Mouse (Mus musculus) erythroblast, adult 5-6 weeks (primary cell): Measurements from ENCODE around the gene Tut7. TPM values are rescaled to one million over a fixed set of nuclear protein-coding genes. Genes with fewer than 3 reads are reported as not detected.
"Not testable (repeated sequence)": the region's sequence is repeated elsewhere in the genome, so short reads cannot be mapped to it uniquely, and the experiment has no call there.

ENCODE experiments used
- ATAC-seq: replicated peaks from 2 replicates; pipeline ENCODE4 v1.8.0; 2016; ENCODE audit warnings: moderate number of reproducible peaks, mild to moderate bottlenecking, moderate TSS enrichment, inconsistent platforms; ENCODE audit not compliant: poor library complexity, low FRiP score, severe bottlenecking
- total RNA-seq, 2 experiments: library from RNA; stranded (forward) in 1 of 2; stranded (reverse) in 1 of 2; fragments of 150-400 nt in 1 of 2; fragments of 200-764, 138-1000 nt in 1 of 2; gene quantifications; 2 replicates each; pipeline versions ENCODE4 v1.2.3 to v1.2.4; 2015 to 2017; ENCODE audit warnings: low replicate concordance in 2 of 2

Gene Tut7
- 557 and 663 TPM in 2 replicates for total RNA-seq (2015; ENCODE audit: low replicate concordance)
- total RNA-seq (2017; ENCODE audit: low replicate concordance) = 973 and 1,053 TPM in 2 replicates

DNA sequence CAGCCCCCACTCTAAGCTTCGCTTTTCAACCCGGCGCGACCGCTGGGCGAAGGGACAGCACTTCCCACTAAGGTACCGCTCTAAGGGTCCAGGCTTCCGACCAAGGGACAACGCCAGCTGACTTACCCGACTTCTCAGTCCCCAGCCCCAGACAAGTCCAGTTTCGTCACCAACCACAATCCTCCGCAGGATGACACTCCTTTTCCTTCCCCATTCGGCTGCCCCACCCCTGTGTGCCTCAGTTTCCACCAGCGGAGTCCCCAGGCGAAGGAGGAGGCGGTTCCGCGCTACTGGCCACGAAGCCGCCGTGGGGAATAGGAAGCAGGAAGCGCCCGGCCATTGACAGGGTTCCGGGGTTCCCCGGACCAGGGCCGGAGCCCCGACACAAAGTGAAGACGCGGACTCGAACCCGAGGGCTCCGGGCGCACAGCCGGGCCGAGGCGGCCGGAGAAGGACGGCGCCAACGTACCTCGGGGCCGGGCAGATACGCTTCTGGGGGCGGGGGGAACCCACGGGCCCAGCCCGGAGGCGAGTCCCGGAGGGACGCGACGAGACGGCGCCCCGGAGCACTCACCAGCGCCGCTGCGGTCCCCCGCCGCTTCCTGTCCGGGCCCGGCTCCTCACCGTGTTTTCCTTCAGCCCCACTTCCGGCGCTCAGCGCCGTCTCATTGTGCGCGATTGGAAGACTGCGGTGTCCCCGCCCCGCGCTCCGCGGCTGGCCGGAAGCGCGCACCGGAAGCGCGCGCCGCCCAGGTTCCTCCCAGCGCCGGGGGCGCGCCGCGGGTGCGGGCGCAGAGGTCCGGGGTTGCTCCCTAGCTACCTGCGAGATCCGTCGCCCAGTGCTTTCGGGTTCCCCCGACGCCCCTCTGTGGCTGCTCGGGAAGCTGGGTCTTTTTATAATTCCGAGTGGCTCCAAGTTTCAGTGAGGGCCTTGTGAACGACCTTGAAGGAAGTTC lies at the start of gene Tut7:
Tut7 (minus strand) TSS at position 641 of the 956 bp plus-strand sequence.
- ATAC-seq = peak; percentile 79

DNA sequence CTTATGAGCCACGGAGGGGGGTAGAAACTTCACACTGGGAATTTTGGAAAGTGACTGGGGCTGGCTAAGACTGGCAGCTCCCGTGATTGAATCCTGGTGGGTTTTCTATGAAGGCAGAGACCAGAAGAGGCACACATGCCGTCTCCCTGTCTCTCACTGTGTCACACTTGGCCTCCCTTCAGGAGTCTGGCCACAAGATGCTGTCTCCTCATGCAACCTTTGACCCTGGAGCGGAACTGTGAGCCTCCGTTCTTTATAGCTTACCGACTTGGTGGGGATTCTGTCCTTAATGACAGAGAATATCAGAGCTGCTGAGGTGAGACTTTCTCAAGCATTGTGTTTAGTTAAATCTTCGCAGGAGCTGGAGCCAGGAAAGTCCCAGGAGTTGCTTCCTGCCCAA lies 49.5 kb upstream of the Tut7 start:
- no peak for ATAC-seq

DNA sequence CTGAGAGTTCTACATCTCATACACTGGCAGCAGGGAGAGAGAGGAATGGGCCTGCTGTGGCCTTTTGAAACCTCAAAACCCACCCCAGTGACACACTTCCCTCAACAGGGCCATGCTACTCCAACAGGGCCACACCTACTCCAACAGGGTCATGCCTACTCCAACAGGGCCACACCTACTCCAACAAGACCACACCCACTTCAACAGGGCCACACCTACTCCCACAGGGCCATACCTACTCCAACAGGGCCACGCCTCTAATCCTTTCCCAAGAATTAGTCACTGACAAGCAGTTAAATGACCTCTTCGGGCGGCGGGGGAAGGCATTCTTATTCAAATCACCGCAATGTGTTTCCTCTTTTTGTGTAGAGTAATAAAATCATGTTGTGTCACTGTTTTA lies 47.1 kb upstream of the Tut7 start:
- ATAC-seq = no peak

DNA sequence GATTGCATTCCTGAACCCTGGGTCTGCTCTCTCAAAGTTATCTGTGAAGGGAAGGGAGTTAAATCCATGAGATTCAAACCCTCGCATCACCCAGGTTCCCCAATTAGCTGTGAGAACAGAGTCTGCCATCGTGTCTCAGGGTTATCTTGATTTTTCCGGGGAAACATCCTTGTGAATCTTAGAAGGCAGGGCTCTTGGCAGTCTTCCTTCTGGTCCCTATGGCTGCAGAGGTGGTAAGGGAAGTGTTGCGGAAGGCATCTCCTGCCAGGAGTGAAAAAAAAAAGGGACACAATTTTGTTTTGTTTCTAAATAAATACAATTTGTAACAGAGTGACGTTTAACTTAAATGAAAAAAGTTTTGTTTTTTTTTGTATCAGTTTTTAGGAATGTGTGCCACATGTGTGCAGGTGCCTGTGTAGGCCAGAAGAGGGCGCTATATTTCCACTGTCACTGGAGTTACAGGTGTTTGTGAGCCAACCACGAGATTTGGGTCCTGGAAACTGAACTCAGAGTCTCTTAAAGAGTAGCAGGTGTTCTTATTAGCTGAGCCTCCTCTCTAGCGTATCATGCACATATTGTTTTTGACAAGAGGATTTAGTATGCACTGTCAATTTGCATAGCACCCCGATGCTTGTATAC lies 45.2 kb upstream of the Tut7 start:
- no peak for ATAC-seq

DNA sequence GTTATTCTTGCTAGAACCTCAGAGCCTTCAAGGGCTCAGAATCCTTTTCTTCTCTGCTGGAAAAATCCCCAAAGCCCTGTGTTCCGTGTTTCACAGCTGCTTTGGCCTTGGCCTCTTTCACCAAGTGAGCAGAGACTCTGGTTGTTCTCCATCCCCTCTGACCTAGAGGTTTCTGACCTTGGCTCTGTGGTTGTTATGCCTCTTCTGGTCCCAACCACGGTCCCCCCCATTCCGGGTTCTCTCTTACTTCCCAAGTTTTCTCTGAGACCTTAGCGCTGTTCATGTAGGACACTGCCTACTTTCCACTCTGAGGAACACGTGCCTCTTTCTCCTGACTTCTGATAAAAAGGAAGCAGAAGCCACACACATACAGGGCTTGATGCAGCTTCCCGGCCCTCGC lies 44.2 kb upstream of the Tut7 start:
- no peak for ATAC-seq

DNA sequence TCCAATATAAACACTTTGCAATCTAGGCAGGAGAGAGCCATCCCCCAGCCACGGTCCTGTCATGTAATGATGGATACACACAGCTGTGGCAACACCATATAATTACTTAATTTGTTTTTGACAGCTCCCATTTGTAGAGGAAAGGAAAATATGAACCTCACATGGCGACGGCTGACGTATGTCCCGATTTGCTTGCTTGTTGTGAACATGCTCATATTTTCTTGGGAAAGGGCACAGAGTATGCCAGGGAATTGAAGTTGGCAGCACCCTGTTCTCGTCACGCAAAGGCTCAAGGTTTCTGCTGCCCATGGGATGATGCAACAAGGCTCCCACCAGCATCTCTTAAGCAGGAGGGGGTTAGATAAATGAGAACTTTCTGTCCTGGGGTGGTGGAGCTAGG lies 36.6 kb upstream of the Tut7 start:
- no peak for ATAC-seq

DNA sequence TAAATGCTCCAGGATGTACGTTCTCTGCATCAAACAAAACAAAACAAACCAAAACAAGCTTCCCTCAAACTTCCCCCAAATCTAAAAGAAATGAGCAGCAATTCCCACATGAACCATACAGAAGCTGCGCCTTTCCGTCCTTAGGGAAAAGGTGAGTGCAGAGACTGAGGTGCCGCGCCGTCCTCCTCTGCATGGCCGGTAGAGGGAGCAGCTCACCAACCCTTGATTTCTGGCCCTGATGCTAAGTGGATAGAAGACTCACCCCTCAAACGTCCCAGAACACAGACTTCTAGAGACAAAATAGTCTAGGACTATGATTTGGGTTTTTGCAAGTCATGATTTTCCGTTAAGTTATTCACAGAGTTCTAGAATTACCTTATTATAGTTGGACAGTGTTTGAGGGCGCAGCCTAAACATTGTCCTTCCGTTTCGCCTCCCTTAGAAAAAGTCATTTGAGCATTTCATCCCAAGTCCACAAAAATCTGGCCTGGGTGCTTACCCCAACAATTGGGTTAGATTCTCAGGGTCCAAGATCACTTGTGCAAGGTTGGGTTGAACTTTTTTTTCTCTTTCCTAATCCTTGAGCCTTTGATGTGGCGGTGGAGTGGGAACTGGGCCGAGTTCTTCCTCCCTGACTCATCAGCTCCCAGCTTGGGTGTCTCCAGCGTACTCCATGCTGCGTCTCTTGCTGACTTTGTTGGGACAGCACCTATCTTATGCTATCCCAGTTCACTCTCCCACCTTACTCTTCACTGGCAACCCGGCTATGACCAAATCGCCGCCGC lies 33.5 kb upstream of the Tut7 start:
- ATAC-seq = peak; percentile 86

DNA sequence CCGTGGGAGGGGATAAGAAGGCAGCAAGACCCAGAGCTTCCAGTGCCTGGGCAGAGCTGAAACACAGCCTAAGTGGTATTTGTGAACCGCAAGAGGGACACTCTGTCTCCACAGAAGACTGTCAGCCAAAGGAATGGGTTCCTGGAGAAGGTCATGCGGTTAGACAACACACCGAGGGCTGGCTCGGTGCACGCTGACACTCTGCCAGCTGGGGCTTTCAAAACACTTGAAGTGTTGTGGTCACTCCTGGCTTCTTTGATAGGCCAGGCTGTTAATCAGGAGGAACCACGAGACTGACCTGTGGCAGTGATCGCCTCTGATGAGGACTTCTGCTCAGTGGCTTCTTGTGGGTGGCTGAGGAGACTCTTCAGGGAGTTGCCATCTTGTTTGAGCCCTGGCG lies 30.5 kb upstream of the Tut7 start:
- 0 out of 2 replicates have a peak, but pooled peaks have one; percentile 40 for ATAC-seq

DNA sequence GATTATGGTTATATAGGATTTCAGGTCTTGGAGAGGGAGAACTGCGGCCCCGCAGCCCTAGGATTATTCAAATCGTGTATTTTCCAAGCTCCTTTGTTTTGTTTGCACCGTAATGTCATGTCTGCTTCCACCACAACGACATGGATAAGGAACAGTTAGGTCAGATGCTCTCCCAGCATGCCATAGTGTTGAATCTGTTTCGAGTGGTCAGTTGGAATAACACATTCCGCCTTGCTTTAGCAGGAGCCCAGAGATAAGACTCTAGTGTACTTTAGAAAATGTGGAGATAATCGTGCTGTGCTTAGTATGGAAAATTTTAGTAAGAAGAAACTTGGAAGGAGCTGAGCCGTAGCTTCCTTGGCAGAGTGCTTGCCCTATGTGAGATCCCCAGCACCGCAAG lies 27.4 kb upstream of the Tut7 start:
- 0 out of 2 replicates have a peak, but pooled peaks have one; percentile 40 for ATAC-seq

DNA sequence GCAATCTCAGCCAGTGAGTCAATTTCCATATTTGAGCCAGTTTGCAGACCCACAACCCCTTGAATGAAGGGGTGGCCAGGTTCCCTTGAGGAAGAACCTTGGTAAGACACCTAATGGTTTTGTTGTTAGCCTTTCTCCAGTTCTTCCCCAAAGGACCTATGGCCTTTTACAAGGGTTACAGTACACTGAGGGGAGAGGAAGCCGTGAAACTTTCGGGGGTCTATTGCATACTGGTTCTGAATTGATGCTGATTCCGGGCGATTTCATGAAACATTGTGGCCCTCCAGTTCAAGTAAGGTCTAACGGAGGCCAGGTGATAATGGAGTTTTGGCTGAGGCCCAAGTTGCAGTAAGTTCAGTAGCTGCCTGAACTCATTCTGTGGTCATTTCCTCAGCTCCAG lies 21.7 kb upstream of the Tut7 start:
- no peak for ATAC-seq

DNA sequence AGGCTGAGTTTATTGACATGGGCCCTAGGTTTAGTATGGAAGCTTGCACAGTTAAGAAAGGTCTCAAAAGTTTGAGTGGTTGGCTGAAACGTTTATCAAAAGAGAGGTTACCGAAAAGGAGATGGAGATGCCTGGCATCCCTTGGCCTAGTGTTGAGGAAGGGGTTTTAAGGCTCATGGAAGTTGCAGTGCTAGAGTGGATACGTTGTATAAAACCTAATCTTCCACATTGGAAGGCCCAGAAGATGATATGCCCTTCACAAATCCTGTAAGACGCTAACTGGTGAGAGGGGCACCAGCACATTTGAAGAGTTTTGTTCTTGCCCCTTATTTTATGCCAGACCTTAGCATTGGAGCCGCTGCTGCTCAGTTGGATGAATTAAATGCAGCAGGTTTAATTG lies 21.0 kb upstream of the Tut7 start:
- ATAC-seq = no peak

DNA sequence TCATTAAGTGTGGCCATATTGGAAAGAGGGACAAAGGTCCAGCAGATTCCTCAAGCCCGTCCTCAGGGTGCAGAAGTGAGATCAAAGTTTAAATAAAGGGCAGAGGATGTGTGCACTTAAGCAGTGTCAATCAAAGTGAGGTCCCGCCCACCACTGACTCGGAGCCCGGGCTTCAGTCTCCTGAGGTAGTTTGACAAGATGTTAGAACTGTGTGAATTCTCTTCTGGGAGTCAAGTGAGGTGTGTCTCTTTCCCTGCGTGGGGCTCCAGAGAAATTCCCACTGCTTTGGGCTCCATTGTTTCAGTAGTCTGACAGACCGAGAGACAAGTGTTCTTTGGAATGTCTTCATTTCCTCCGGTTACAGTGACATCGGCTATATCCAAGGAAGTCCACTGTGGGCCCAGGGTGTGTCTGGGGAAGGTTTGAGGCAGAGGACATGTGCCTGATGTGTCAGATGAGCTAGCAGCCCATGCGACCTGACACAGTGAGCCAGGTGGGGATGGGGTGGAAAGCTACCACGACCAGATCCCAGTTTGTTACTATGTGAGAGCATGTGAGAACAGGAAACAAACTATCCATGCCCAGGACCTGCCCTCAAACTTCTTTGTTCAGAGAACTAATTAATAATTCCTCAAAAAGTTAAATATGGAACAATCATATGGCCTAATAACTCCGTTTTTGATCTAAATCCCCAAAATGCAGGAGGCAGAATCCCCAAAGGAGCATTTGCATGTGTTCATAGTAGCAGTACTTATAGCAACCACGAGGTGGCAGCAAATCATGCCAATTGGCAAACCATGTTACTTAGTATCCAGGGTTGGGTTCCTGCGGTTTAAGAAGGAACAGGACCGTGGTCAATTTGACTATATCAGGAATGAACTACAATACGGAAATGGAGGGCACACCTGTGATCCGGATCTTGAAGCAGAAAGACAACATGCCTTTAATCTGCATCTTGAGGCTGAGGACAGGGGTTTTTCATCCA lies 19.6 kb upstream of the Tut7 start:
- peak; percentile 67 for ATAC-seq

DNA sequence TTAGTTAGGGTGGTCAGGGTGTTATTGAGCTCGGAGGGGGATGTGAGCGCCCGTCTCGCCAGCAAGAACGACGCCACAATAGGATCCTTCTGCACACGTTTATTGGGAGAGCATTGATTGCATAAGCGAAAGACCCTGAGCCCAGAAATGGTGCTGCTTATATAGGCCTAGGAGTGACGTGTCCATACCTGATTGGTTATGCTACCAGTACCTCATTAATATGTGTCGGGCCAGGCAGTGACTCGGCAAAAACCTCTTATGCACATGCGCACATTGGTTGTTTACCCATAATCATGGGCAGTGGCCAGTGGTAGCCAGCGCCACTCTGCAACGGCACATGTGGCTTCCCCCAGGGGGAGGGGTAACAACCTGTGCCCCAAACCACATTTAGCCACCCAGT lies 18.8 kb upstream of the Tut7 start:
- ATAC-seq = not testable (repeated sequence)

DNA sequence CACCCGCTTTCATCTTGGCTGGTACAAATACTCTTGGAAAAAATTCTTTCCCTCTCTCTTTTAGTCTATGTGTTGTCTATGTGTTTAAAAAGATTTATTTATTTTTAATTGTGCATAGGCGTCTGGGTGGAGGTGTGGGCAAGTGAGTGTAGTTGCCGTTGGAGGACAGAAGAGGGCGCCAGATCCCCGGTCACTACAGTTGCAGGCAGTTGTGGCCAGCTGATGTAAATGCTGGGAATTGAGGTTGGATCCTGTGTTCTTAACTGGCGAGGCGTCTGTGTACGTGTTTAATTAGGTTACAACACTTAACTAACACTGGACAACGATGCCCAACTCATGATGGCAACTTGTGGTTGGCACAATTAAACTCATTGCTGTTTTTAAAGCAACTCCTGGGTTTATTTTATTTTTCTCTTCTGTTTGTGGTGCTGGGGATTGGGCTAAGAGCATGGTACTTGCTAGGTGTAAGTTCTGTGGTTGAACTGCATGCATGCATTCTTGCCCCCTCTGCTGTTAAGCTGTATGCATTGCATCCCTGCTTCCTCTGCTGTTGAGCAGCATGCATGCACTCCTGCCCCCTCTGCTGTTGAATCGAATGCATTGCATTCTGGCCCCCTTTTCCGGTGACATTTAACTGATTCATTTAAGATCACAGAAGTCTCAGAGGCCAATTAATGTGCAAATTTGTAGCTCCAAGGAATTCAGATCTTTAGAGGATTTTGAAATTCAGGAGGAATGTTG lies 17.7 kb upstream of the Tut7 start:
- peak; percentile 89 for ATAC-seq

DNA sequence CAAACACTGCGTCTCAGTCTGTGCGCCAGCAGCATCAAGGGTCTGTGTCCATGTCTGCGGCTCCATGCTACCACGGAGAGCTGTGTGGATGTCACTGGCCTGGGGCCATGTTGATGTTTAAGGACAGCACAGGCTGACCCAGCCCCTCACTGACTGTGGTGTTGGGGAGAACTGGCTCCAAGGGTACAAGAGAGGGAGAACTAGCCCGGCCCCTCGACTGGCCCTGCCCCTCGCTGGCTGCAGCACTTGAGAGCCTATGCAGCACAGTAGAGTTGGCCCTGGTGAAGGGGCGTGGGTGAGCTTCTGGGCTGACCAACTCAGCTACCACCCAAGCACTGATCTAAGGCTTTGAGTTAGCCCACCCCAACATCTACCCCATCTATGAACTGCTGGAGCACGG lies 16.4 kb upstream of the Tut7 start:
- no peak for ATAC-seq

DNA sequence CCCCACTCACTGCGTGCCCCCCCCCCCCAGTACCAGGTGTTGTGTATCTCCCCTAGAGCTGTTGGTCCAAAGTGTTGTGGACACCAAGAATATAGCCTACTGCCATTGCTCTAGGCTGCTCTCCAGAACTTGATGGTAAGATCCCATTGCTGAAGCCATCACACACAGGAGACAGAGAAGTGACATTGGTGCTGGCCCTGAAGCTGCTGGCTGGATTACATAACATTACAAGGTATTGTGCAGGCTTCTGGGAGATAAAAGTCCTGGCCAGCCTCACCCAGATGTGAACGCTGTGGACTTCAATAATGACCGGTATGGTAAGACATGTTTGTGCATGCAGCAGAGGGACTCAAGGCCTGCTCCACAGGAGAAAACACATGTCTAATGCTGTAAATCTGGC lies 15.5 kb upstream of the Tut7 start:
- no peak for ATAC-seq

DNA sequence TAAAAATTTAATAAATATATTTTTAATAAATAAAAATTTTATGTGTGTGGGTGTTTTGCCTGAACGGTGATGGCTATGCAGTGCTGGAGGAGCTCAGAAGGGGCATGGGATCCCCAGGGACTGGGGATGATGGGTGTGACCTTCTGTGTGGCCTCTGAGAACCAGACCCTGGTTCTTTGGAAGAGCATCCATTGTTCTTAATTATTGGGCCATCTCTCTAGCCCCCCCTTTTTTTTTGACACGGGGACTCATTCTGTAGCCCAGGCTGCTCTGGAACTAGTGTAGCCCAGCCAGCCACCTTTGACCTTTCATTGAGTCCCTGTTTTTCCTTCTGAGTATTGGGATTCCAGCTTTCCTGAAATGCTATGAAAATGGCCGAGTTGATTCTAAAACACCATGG lies 13.9 kb upstream of the Tut7 start:
- ATAC-seq = no peak

DNA sequence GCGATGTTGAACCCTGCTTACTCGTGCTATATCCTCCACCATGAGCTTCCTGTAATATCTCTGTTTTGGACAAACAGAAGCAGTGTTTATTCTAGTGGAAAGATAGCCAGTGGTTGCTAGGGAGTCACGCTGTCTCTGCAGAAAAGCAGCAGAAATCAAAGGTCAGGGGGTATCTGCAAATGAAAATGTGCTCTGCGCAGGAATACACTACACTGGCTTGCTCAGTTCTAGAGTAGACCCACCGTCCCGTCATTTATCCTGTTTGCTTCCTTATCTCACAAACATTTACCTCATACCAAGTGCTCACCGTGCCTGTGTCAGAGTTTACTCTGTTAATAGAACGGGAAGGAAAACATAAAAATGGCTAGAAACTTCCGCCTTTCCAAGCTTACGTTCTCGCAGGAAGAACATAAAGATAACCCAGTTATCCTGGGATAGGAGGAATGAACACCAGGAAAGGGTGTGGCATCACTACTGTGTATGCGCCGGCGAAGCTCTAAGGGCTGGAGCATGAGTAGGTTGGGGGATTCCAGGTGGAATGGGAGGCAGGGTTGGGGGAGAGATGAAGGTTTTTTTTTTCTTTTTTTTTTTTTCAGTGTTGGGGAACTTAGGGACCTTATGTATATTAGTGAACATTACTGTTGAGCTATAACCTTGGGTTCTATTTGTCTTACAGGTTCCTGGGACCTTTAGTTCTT lies 13.3 kb upstream of the Tut7 start:
- no peak for ATAC-seq
